ENCODE assay signal across 8 mouse cellular contexts in genomic region chr19:29805101-29805916, GRCm38 (mm10). TPM values are rescaled to one million over a fixed set of nuclear protein-coding genes. Genes with fewer than 3 reads are reported as not detected.
DNase-seq lines count a peak whose midpoint lies in the region; ATAC-seq and TF ChIP-seq lines count a peak whose summit lies in the region.

No protein-coding gene starts in this region.

- H3K27me3 ChIP-seq in Patski, result no peaks in the 10 kb centered on the region

- peak; percentile 52 for ATAC-seq in Patski
- peak; percentile 84 to 88 for ATAC-seq in hematopoietic stem cell, adult 5-6 weeks (replicated peaks in 1 of 2; ENCODE audit: insufficient read depth in 1 of 2, low FRiP score in 2 of 2, low TSS enrichment in 1 of 2, low read depth in 1 of 2, poor library complexity in 2 of 2, severe bottlenecking in 2 of 2)

- DNase-seq in Patski (ENCODE audit: low read depth, low spot score), result no peak
- DNase-seq in cerebellum, adult 8-10 months, result peak; percentile 54
- peak; percentile 49 for DNase-seq in forelimb bud, embryonic 11.5 days (ENCODE audit: low read depth, low spot score)
- peak; percentile 19 to 36 for DNase-seq in layer of hippocampus, postnatal 25 days (ENCODE audit: extremely low spot score in 1 of 2, low spot score in 1 of 2)
- DNase-seq in lung, postnatal 36 days, result peak; percentile 83
- DNase-seq in retina, postnatal 1 day, result peak; percentile 73
- peak; percentile 73 for DNase-seq in thymus, postnatal 4 days

- CTCF ChIA-PET in Patski (lab: Charles Lee), result no interaction called here

- in situ Hi-C loops in Patski (cut with MboI; ENCODE audit: low pct_unique_long_range_greater_than_20kb), result no loop called here

- no peak for TF ChIP-seq CTCF in Patski (IDR thresholded peaks at IDR 0.05)

- POLR2A ChIA-PET in Patski (lab: Charles Lee), result no interaction called here

RNA-seq across cellular contexts. Expression of gene 9930021J03Rik, which starts 0.5 kb away (rescaled TPM):
- polyA plus RNA-seq in Patski (2021), result 27.8 TPM
- 20.5 and 27.4 TPM in 2 replicates for total RNA-seq in hematopoietic stem cell, adult 5-6 weeks (2017)
- total RNA-seq in layer of hippocampus, postnatal 25 days (2021), result 10 to 100 TPM; 32.9 to 35.0 TPM

RNA-seq across cellular contexts. Expression of gene Ranbp6, which starts 7.5 kb away (rescaled TPM):
- polyA plus RNA-seq in Patski (2021), result 16.1 TPM
- 26.2 and 34.7 TPM in 2 replicates for total RNA-seq in hematopoietic stem cell, adult 5-6 weeks (2017)
- total RNA-seq in layer of hippocampus, postnatal 25 days (2021), result 10 to 100 TPM; 31.8 to 36.4 TPM
